Mouse (Mus musculus) testis, adult 2 months (tissue): ENCODE data around the gene Aldh1l1.

Experiments
- CTCF ChIP-seq: fragments of 200-500 bp; IDR thresholded peaks from 2 replicates; pipeline ENCODE4 v1.5.1; 2012; ENCODE audit warnings: low read depth, mild to moderate bottlenecking, inconsistent platforms, low read length, moderate library complexity; ENCODE audit not compliant: control insufficient read depth, insufficient read depth, insufficient replicate concordance
- POLR2A ChIP-seq: fragments of 200-500 bp; IDR thresholded peaks from 2 replicates; pipeline ENCODE4 v1.6.1; 2012; ENCODE audit warnings: low read depth, mild to moderate bottlenecking, inconsistent platforms, low read length, moderate library complexity; ENCODE audit not compliant: control insufficient read depth

DNA sequence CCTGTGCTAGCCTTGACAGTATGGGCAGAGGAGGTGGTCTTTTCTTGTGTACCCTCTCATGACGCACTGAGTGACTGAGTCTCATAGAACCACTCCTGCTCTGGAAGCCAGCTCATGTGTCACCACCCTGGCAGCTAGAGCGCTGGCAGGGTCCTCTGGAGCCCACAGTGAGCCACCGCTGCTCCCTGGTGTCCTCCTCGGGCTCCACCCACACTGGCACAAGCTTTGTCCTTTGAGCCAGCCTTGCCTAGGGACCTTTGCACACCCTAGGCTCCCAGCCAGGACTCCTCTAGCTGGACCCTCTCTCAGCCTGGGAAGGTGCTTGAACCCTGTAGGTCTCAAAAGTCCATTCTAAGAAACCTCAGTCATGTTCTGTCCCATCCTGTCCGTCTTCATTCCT is 35.5 kb upstream of the Aldh1l1 start:
- TF ChIP-seq CTCF (no peak), POLR2A (no peak)
